Mouse (Mus musculus): Measurements from ENCODE around the gene Lrrc28. TPM values are rescaled to one million over a fixed set of nuclear protein-coding genes. Genes with fewer than 3 reads are reported as not detected.

Lrrc28 gene
- polyA plus RNA-seq, 1 experiment from 2014 or later: 18.4 TPM

DNA sequence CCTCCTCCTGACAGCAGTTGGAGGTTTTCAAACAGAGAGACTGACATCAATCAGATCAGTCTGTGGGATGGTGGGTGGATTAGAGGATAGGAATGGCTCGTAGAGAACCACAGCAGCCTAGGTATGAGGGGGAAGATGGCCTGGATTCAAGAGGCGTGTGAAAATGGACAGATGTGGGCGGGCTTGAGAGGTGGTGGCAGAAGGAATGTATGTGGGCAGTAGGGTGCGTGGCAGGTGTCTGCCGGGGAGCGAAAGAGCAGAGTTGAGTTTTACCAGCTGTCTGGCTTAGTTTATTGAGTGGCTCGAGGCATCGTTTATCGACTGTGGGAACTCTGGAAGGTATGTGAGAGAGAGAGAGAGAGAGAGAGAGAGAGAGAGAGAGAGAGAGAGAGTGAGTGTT is 36.0 kb upstream of the Lrrc28 start:
- no peak for ATAC-seq (ENCODE audit: low FRiP score, low TSS enrichment)
- no peak overlapping the region for H3K27ac ChIP-seq (ENCODE audit: low read depth, low read length)
- H3K27me3 ChIP-seq (ENCODE audit: control insufficient read depth, insufficient read depth, low read length): no peaks in the 10 kb centered on the region
- whole genome bisulfite sequencing: 58% methylated on average over 9 of the region's 9 CpGs
- no peaks in the 10 kb centered on the region for H3K4me1 ChIP-seq (ENCODE audit: control insufficient read depth, insufficient read depth, low read length)
- H3K9me3 ChIP-seq (ENCODE audit: control insufficient read depth, low read length): no peaks in the 10 kb centered on the region
- no peak overlapping the region for H3K4me3 ChIP-seq (ENCODE audit: low read length)
- H3K4me2 ChIP-seq (replicated peaks; ENCODE audit: low read depth, low read length): no peak overlapping the region
- peaks cover 25% of the 10 kb centered on the region; the same call in 1 of the 2 replicates for H3K36me3 ChIP-seq (ENCODE audit: control insufficient read depth, insufficient read depth, low read length)
- no peak overlapping the region for H3K9ac ChIP-seq (ENCODE audit: low read depth, low read length)

DNA sequence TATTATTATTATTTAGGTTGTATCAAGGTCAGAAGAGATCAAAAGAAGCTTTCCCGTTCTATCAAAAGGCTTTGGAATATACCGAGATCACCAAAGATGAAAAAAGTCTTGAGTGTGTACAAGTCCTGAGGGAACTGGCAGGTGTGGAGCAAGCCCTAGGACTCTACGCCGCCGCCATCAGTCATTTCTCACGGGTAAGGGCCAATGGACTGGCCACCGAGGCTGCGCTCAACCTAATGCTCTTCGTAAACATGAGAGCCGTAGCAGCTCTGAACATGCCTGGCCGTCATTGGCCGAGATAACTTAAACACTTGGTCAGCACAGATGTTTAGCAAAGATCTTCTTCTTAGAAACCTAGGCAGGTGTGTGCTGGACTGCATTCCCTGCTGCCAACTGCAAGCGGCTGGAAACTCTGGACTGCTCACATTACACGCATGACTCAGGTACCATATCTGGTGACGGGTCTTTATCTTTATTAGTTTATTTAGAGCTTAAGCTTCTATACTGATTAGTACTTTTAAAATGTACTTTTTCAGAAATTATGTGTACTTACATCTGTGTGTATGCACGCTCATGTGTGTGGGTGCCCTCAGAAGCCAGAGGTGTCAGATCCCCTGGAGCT is 33.9 kb upstream of the Lrrc28 start:
- no peaks in the 10 kb centered on the region for H3K4me1 ChIP-seq (ENCODE audit: control insufficient read depth, insufficient read depth, low read length)
- no peak overlapping the region for H3K27ac ChIP-seq (ENCODE audit: low read depth, low read length)
- H3K27me3 ChIP-seq (ENCODE audit: control insufficient read depth, insufficient read depth, low read length): no peaks in the 10 kb centered on the region
- WGBS: 90% methylated on average over 16 of the region's 16 CpGs
- ATAC-seq (ENCODE audit: low FRiP score, low TSS enrichment): no peak
- no peak overlapping the region for H3K4me3 ChIP-seq (ENCODE audit: low read length)
- no peak overlapping the region for H3K9ac ChIP-seq (ENCODE audit: low read depth, low read length)
- no peaks in the 10 kb centered on the region for H3K9me3 ChIP-seq (ENCODE audit: control insufficient read depth, low read length)
- H3K4me2 ChIP-seq (replicated peaks; ENCODE audit: low read depth, low read length): no peak overlapping the region
- peaks cover 25% of the 10 kb centered on the region; the same call in 1 of the 2 replicates for H3K36me3 ChIP-seq (ENCODE audit: control insufficient read depth, insufficient read depth, low read length)

DNA sequence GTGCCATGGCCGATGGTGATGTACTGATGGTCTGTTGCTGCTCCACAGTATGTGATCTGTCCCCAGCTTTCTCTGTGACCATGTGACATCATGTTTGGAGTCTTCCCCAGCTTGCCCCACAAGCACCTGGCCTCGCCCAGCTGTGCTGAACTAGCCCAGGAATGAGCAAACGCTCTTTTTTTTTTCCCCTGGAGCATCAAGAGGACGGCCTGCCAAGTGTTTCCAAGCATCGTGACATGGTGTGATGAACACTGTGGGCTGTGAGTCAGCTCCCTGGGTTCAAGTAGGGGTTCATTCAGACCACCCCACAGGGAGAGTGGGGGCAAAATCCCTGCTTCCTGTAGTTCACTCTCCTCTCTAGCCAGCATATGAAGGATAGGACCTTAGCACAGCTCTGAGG is 28.6 kb upstream of the Lrrc28 start:
- Histone ChIP-seq H3K4me3 (ENCODE audit: low read length) (no peak overlapping the region), H3K36me3 (ENCODE audit: control insufficient read depth, insufficient read depth, low read length) (peaks cover 16% of the 10 kb centered on the region), H3K4me2 (replicated peaks; ENCODE audit: low read depth, low read length) (no peak overlapping the region), H3K27ac (ENCODE audit: low read depth, low read length) (no peak overlapping the region), H3K9ac (ENCODE audit: low read depth, low read length) (no peak overlapping the region), H3K9me3 (ENCODE audit: control insufficient read depth, low read length) (no peaks in the 10 kb centered on the region), H3K27me3 (ENCODE audit: control insufficient read depth, insufficient read depth, low read length) (no peaks in the 10 kb centered on the region), H3K4me1 (ENCODE audit: control insufficient read depth, insufficient read depth, low read length) (no peaks in the 10 kb centered on the region)
- WGBS: 93% methylated on average over 5 of the region's 5 CpGs
- no peak for ATAC-seq (ENCODE audit: low FRiP score, low TSS enrichment)

DNA sequence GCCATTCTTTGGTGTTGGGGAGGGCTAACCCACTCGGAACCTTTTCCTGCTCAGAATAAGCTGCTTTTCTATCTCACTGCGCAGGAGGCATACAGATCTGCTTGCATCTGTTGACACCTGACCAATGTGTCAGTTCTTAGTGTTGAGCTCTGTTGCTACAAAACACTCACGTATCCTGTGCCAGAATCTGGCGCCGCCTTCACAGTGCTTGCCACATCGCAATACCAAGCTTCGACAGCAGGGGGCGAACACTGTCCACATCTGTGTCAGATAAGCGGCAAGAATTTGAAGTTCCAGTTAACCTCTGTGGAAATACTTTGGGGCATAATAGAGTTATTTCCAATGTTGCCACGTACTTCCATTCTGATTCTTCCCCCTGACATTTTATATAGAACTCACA is 27.6 kb upstream of the Lrrc28 start:
- 0 out of 2 replicates have a peak, but pooled peaks have one; percentile 60 for ATAC-seq (ENCODE audit: low FRiP score, low TSS enrichment)
- Histone ChIP-seq H3K4me1 (ENCODE audit: control insufficient read depth, insufficient read depth, low read length) (no peaks in the 10 kb centered on the region), H3K27ac (ENCODE audit: low read depth, low read length) (no peak overlapping the region), H3K27me3 (ENCODE audit: control insufficient read depth, insufficient read depth, low read length) (no peaks in the 10 kb centered on the region), H3K4me2 (replicated peaks; ENCODE audit: low read depth, low read length) (no peak overlapping the region), H3K9me3 (ENCODE audit: control insufficient read depth, low read length) (no peaks in the 10 kb centered on the region), H3K36me3 (ENCODE audit: control insufficient read depth, insufficient read depth, low read length) (peaks cover 20% of the 10 kb centered on the region), H3K9ac (ENCODE audit: low read depth, low read length) (no peak overlapping the region), H3K4me3 (ENCODE audit: low read length) (no peak overlapping the region)
- 11% methylated on average over 10 of the region's 10 CpGs for WGBS

DNA sequence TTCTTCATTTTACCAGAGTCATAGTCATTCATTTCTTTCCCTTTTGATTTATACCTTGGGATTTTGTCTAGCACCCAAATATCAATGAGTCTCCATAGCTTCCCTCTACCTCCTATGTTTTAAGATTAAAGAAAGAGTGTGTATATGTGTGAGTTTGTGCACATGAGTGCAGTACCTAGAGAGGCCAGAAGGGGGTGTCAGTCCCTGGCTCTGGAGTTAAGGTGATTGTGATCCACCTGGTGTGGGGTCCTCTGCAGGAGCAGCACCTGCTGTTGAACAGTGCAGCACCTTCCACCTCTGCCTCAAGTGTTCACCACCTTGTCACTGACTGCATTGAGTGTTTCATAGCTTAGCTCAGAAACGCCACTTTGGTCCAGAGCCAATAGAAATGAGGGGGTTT is 25.9 kb upstream of the Lrrc28 start:
- Histone ChIP-seq H3K27me3 (ENCODE audit: control insufficient read depth, insufficient read depth, low read length) (no peaks in the 10 kb centered on the region), H3K36me3 (ENCODE audit: control insufficient read depth, insufficient read depth, low read length) (peaks cover 34% of the 10 kb centered on the region), H3K27ac (ENCODE audit: low read depth, low read length) (no peak overlapping the region), H3K9me3 (ENCODE audit: control insufficient read depth, low read length) (no peaks in the 10 kb centered on the region), H3K4me2 (replicated peaks; ENCODE audit: low read depth, low read length) (no peak overlapping the region), H3K4me3 (ENCODE audit: low read length) (no peak overlapping the region), H3K4me1 (ENCODE audit: control insufficient read depth, insufficient read depth, low read length) (no peaks in the 10 kb centered on the region), H3K9ac (ENCODE audit: low read depth, low read length) (no peak overlapping the region)
- 92% methylated on average over 1 of the region's 1 CpGs for WGBS
- ATAC-seq (ENCODE audit: low FRiP score, low TSS enrichment): no peak

DNA sequence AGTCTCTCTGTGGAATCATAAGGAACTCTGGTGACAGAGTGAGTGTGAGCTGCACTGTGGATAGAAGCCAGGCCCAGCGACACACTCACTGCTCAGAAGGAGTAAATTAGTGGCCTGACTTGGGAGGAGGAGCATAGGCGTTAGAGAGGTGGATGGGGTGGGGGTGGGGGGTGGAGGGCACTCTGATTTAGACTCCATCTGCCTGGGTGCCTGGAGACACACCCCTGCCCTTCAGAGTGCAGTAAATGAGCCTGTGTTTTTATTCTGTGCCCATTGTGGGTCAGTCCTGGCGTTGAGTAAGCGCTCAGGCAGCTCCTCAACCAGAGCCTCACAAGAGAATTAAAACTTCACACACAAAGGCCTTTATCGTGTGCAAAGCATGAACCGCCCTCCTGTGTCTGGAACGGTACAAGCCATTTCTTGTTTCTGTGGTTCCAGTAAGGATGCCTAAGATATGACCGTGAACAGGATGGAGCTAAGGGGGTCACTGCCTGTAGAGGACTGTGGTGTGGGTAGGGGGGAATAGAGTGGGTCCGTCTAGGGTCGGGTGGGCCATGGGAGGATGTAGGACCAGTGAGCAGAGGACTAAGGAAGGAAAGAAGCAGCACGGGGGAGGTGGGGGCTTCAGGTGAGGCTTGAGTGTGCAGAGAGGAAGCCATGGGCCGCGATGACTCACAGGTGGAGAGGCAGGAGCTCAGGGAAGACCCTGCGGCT is 19.1 kb upstream of the Lrrc28 start:
- Histone ChIP-seq H3K27me3 (ENCODE audit: control insufficient read depth, insufficient read depth, low read length) (no peaks in the 10 kb centered on the region), H3K27ac (ENCODE audit: low read depth, low read length) (no peak overlapping the region), H3K9ac (ENCODE audit: low read depth, low read length) (no peak overlapping the region), H3K36me3 (ENCODE audit: control insufficient read depth, insufficient read depth, low read length) (peaks cover 43% of the 10 kb centered on the region; the same call in 1 of the 2 replicates), H3K4me3 (ENCODE audit: low read length) (no peak overlapping the region), H3K4me2 (replicated peaks; ENCODE audit: low read depth, low read length) (no peak overlapping the region), H3K4me1 (ENCODE audit: control insufficient read depth, insufficient read depth, low read length) (no peaks in the 10 kb centered on the region), H3K9me3 (ENCODE audit: control insufficient read depth, low read length) (no peaks in the 10 kb centered on the region)
- ATAC-seq (ENCODE audit: low FRiP score, low TSS enrichment): 0 out of 2 replicates have a peak, but pooled peaks have one; percentile 66
- 75% methylated on average over 14 of the region's 14 CpGs for WGBS

DNA sequence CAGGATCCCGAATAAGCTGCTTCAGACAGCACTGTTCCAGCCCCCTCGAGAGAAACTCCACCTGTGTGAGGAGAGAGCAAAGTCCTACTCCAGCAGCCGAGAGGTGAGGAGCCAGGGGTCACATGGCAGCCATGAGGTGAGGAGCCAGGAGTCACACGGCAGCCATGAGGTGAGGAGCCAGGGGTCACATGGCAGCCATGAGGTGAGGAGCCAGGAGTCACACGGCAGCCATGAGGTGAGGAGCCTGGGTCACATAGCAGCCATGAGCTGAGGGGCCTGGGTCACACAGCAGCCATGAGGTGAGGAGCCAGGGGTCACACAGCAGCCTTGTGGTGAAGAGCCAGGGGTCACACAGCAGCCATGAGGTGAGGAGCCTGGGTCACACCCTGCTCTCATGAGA is 17.4 kb upstream of the Lrrc28 start:
- no peak overlapping the region for H3K4me2 ChIP-seq (replicated peaks; ENCODE audit: low read depth, low read length)
- H3K4me3 ChIP-seq (ENCODE audit: low read length): no peak overlapping the region
- H3K27ac ChIP-seq (ENCODE audit: low read depth, low read length): no peak overlapping the region
- 66% methylated on average over 5 of the region's 5 CpGs for WGBS
- H3K4me1 ChIP-seq (ENCODE audit: control insufficient read depth, insufficient read depth, low read length): no peaks in the 10 kb centered on the region
- no peaks in the 10 kb centered on the region for H3K9me3 ChIP-seq (ENCODE audit: control insufficient read depth, low read length)
- no peak overlapping the region for H3K9ac ChIP-seq (ENCODE audit: low read depth, low read length)
- no peaks in the 10 kb centered on the region for H3K27me3 ChIP-seq (ENCODE audit: control insufficient read depth, insufficient read depth, low read length)
- peaks cover 36% of the 10 kb centered on the region; the same call in 1 of the 2 replicates for H3K36me3 ChIP-seq (ENCODE audit: control insufficient read depth, insufficient read depth, low read length)
- no peak for ATAC-seq (ENCODE audit: low FRiP score, low TSS enrichment)

DNA sequence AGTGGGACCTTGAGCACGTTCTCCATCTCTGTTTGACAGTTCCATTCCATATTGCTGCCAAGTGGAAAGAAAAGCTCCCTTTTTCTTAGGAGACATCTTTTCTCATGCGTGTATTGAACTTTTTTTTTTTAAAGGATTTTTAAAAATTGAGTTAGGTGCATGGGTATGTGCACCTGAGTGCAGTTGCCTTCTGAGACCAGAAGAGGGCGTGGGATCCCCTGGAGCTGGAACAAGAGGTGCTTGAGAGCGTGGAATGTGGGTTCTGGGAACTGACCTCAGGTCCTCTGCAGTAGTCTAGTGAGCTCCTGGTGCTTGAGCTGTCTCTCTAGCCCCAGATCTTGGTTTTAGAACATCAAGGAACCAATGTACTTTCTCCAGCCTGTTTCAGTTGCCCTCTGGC is 13.0 kb upstream of the Lrrc28 start:
- WGBS: 87% methylated on average over 4 of the region's 4 CpGs
- Histone ChIP-seq H3K4me2 (replicated peaks; ENCODE audit: low read depth, low read length) (no peak overlapping the region), H3K9ac (ENCODE audit: low read depth, low read length) (no peak overlapping the region), H3K9me3 (ENCODE audit: control insufficient read depth, low read length) (no peaks in the 10 kb centered on the region), H3K36me3 (ENCODE audit: control insufficient read depth, insufficient read depth, low read length) (peaks cover 11% of the 10 kb centered on the region; the same call in 1 of the 2 replicates), H3K4me3 (ENCODE audit: low read length) (no peak overlapping the region), H3K27ac (ENCODE audit: low read depth, low read length) (no peak overlapping the region), H3K4me1 (ENCODE audit: control insufficient read depth, insufficient read depth, low read length) (peaks cover 10% of the 10 kb centered on the region; the same call in 1 of the 2 replicates), H3K27me3 (ENCODE audit: control insufficient read depth, insufficient read depth, low read length) (no peaks in the 10 kb centered on the region)
- no peak for ATAC-seq (ENCODE audit: low FRiP score, low TSS enrichment)

DNA sequence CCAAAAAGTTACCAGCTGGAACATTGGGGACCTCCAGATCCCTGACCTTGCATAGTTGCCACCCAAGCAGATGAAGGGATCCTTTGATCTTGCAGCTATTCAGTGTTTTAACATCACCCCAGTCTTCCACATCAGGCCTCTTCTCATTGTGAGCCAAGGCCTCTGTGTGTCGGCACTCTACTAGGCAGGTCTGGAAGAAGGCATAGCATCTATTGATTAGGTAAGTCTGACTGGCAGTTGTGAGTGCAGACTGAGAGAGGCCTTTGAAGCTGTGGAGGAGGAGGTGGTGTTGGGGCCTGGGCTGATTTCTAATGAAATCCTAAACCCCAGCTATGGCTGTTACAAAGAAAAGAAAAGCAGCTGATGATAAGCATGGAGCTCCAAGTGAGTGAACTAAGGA is 10.1 kb upstream of the Lrrc28 start:
- ATAC-seq (ENCODE audit: low FRiP score, low TSS enrichment): peak; percentile 76
- H3K9ac ChIP-seq (ENCODE audit: low read depth, low read length): no peak overlapping the region
- WGBS: 9% methylated on average over 1 of the region's 1 CpGs
- H3K36me3 ChIP-seq (ENCODE audit: control insufficient read depth, insufficient read depth, low read length): 0 out of 2 replicates have a peak, but pooled peaks cover 3% of the 10 kb centered on the region
- peaks cover 10% of the 10 kb centered on the region; the same call in 1 of the 2 replicates for H3K4me1 ChIP-seq (ENCODE audit: control insufficient read depth, insufficient read depth, low read length)
- H3K27ac ChIP-seq (ENCODE audit: low read depth, low read length): peak overlapping the region; percentile 26; the same call in 1 of the 2 replicates
- no peaks in the 10 kb centered on the region for H3K9me3 ChIP-seq (ENCODE audit: control insufficient read depth, low read length)
- H3K4me2 ChIP-seq (replicated peaks; ENCODE audit: low read depth, low read length): peak overlapping the region; percentile 15; the same call in 1 of the 2 replicates
- no peaks in the 10 kb centered on the region for H3K27me3 ChIP-seq (ENCODE audit: control insufficient read depth, insufficient read depth, low read length)
- H3K4me3 ChIP-seq (ENCODE audit: low read length): peak overlapping the region; percentile 13; the same call in 1 of the 2 replicates
